Mouse (Mus musculus) CH12.LX (cell line): Measurements from ENCODE around the gene Krt84. TPM values are rescaled to one million over a fixed set of nuclear protein-coding genes. Genes with fewer than 3 reads are reported as not detected.

Experiments
- DNase-seq: peaks from one replicate; pipeline ENCODE4 v3.0.0-alpha.2; 2013; ENCODE audit errors: extremely low read depth
- H3K27ac ChIP-seq: 2 replicates; pipeline ENCODE4 v1.5.1; 2012; ENCODE audit warnings: low read depth, mild to moderate bottlenecking, control low read depth, moderate library complexity; ENCODE audit not compliant: insufficient read depth
- H3K27me3 ChIP-seq: replicated peaks from 2 replicates; pipeline ENCODE3; 2012; ENCODE audit warnings: inconsistent platforms
- H3K36me3 ChIP-seq, 2 experiments: replicated peaks in 1 of 2; 2 replicates each; pipeline versions ENCODE3 to v1.6.1; 2012; ENCODE audit warnings: inconsistent platforms in 1 of 2, low read length in 1 of 2, mild to moderate bottlenecking in 1 of 2, mixed read lengths in 1 of 2, moderate library complexity in 1 of 2; ENCODE audit not compliant: control insufficient read depth in 1 of 2, insufficient read depth in 1 of 2
- H3K4me1 ChIP-seq, 2 experiments: 2 replicates each; pipeline ENCODE4 v1.6.1; 2012; ENCODE audit warnings: inconsistent platforms in 1 of 2, moderate library complexity in 1 of 2; ENCODE audit not compliant: insufficient read depth in 2 of 2, control insufficient read depth in 1 of 2
- H3K4me2 ChIP-seq: 2 replicates; pipeline ENCODE4 v1.6.1; 2012; ENCODE audit warnings: low read depth, mild to moderate bottlenecking, control low read depth; ENCODE audit not compliant: poor library complexity, insufficient read depth, severe bottlenecking
- H3K4me3 ChIP-seq, 3 experiments: fragments of 150-350 bp in 1 of 3; sonication (generic) in 1 of 3; replicated peaks in 1 of 3; 2 replicates each; pipeline versions ENCODE3 to v1.5.1; 2011 to 2012; ENCODE audit warnings: low read depth in 2 of 3, low read length in 2 of 3, mild to moderate bottlenecking in 2 of 3, moderate library complexity in 2 of 3, control low read depth in 1 of 3, improper control_type of control experiment in 1 of 3, inconsistent platforms in 1 of 3, mixed read lengths in 1 of 3; ENCODE audit not compliant: poor library complexity in 1 of 3
- H3K79me2 ChIP-seq: replicated peaks from 2 replicates; pipeline ENCODE4 v1.6.1; 2012; ENCODE audit warnings: mild to moderate bottlenecking, moderate library complexity; ENCODE audit not compliant: control insufficient read depth, poor library complexity, insufficient read depth, severe bottlenecking; ENCODE audit errors: extremely low read depth
- H3K9ac ChIP-seq: 2 replicates; pipeline ENCODE4 v1.6.1; 2012; ENCODE audit warnings: low read depth, mild to moderate bottlenecking, control low read depth, moderate library complexity; ENCODE audit not compliant: insufficient read depth
- H3K9me3 ChIP-seq: replicated peaks from 2 replicates; pipeline ENCODE3; 2012; ENCODE audit warnings: low read length, inconsistent platforms, mixed read lengths
- BHLHE40 ChIP-seq: IDR thresholded peaks from 2 replicates; pipeline ENCODE4 v1.6.1; 2011; ENCODE audit warnings: mild to moderate bottlenecking, low read depth, low read length, improper control_type of control experiment
- CHD2 ChIP-seq: IDR thresholded peaks from 2 replicates; pipeline ENCODE4 v1.6.1; 2011; ENCODE audit warnings: low read length, improper control_type of control experiment
- E2F4 ChIP-seq: IDR thresholded peaks from 2 replicates; pipeline ENCODE4 v1.6.1; 2011; ENCODE audit warnings: low read depth, low read length, improper control_type of control experiment; ENCODE audit not compliant: insufficient replicate concordance
- GABPA ChIP-seq: IDR thresholded peaks from 2 replicates; pipeline ENCODE4 v1.6.1; 2012; ENCODE audit warnings: low read depth, low read length, improper control_type of control experiment, inconsistent platforms; ENCODE audit not compliant: insufficient replicate concordance
- IRF4 ChIP-seq: IDR thresholded peaks from 2 replicates; pipeline ENCODE4 v1.6.1; 2014; ENCODE audit warnings: low read depth, mild to moderate bottlenecking, inconsistent platforms, low read length, improper control_type of control experiment
- JUN ChIP-seq: IDR thresholded peaks from 2 replicates; pipeline ENCODE4 v1.6.1; 2011; ENCODE audit warnings: low read depth, mild to moderate bottlenecking, low read length, improper control_type of control experiment, moderate library complexity; ENCODE audit not compliant: insufficient read depth
- MAX ChIP-seq: IDR thresholded peaks from 2 replicates; pipeline ENCODE4 v1.6.1; 2011; ENCODE audit warnings: low read length, improper control_type of control experiment
- MAZ ChIP-seq: IDR thresholded peaks from 2 replicates; pipeline ENCODE4 v1.6.1; 2012; ENCODE audit warnings: low read depth, mild to moderate bottlenecking, inconsistent platforms, low read length, improper control_type of control experiment, moderate library complexity
- MXI1 ChIP-seq: IDR thresholded peaks from 2 replicates; pipeline ENCODE4 v1.6.1; 2011; ENCODE audit warnings: mild to moderate bottlenecking, low read depth, low read length, improper control_type of control experiment
- PAX5 ChIP-seq: IDR thresholded peaks from 2 replicates; pipeline ENCODE4 v1.6.1; 2012; ENCODE audit warnings: low read length, inconsistent platforms, mixed read lengths
- RAD21 ChIP-seq: IDR thresholded peaks from 2 replicates; pipeline ENCODE4 v1.6.1; 2011; ENCODE audit warnings: low read depth, mild to moderate bottlenecking, low read length, improper control_type of control experiment, moderate library complexity
- SMC3 ChIP-seq: IDR thresholded peaks from 2 replicates; pipeline ENCODE4 v1.6.1; 2011; ENCODE audit warnings: low read depth, low read length, improper control_type of control experiment
- TBP ChIP-seq: conservative IDR thresholded peaks from 2 replicates; pipeline ENCODE4 v1.6.1; 2011; ENCODE audit warnings: low read depth, low read length, improper control_type of control experiment
- UBTF ChIP-seq: IDR thresholded peaks from 2 replicates; pipeline ENCODE4 v1.6.1; 2012; ENCODE audit warnings: low read depth, mild to moderate bottlenecking, inconsistent platforms, low read length, improper control_type of control experiment, moderate library complexity
- USF1 ChIP-seq: IDR thresholded peaks from 2 replicates; pipeline ENCODE4 v1.6.1; 2014; ENCODE audit warnings: low read depth, mild to moderate bottlenecking, inconsistent platforms, low read length, improper control_type of control experiment
- USF2 ChIP-seq: conservative IDR thresholded peaks from 2 replicates; pipeline ENCODE4 v1.6.1; 2011; ENCODE audit warnings: low read depth, low read length, improper control_type of control experiment
- ZNF384 ChIP-seq: IDR thresholded peaks from 2 replicates; pipeline ENCODE4 v1.6.1; 2012; ENCODE audit warnings: low read depth, low read length, improper control_type of control experiment, inconsistent platforms
- dilution Hi-C: fragments of 300-500 bp; cut with MboI; formaldehyde crosslinking; loops from 2 replicates; pipeline ENCODE4 v1.14.3; 2020; ENCODE audit warnings: low sequenced_read_pairs; ENCODE audit not compliant: extremely low pct_unique_long_range_greater_than_20kb, extremely low pct_ligation_motif_present
- in situ Hi-C: fragments of 300-500 bp; cut with MboI; formaldehyde crosslinking; loops from 3 replicates; pipeline ENCODE4 v1.14.3; 2019; ENCODE audit warnings: low sequenced_read_pairs, low pct_ligation_motif_present, low pct_unique_long_range_greater_than_20kb, mixed read lengths
- polyA plus RNA-seq: library from polyadenylated mRNA; unstranded; fragments of >175 nt; gene quantifications from 2 replicates; pipeline ENCODE4 v1.2.1, GENCODE M21; 2012; ENCODE audit warnings: low read depth; ENCODE audit not compliant: insufficient read length
- total RNA-seq, 2 experiments: library from RNA; depleted of rRNA; stranded (reverse); fragments of 300-350 nt in 1 of 2; fragments of >200 nt in 1 of 2; gene quantifications; 2 replicates each; pipeline ENCODE4 v1.2.3; 2012 to 2014

Krt84 gene
- total and polyA plus RNA-seq, 3 experiments: not detected

GRCm38 (mm10) chr15:101536054-101536850 is 3.6 kb upstream of the Krt84 start:
- H3K27me3 ChIP-seq: peaks cover 92% of the 10 kb centered on the region
- no peak overlapping the region for H3K27ac ChIP-seq
- no peaks in the 10 kb centered on the region for H3K79me2 ChIP-seq
- no peak overlapping the region for H3K9ac ChIP-seq
- H3K4me1 ChIP-seq: no peaks in the 10 kb centered on the region
- DNase-seq: no peak
- TF ChIP-seq IRF4 (no peak), E2F4 (no peak), MAX (no peak)
- H3K36me3 ChIP-seq: no peaks in the 10 kb centered on the region
- in situ Hi-C loops (no loop called here), dilution Hi-C loops (no loop called here)
- H3K4me3 ChIP-seq: no peak overlapping the region
- no peak overlapping the region for H3K4me2 ChIP-seq
- no peaks in the 10 kb centered on the region for H3K9me3 ChIP-seq

GRCm38 (mm10) chr15:101522556-101523232 is 9.9 kb downstream of the Krt84 start:
- Histone ChIP-seq H3K9ac (no peak overlapping the region), H3K4me2 (no peak overlapping the region), H3K27ac (no peak overlapping the region), H3K27me3 (peaks cover 91% of the 10 kb centered on the region), H3K4me1 (no peaks in the 10 kb centered on the region), H3K4me3 (no peak overlapping the region), H3K79me2 (no peaks in the 10 kb centered on the region), H3K36me3 (no peaks in the 10 kb centered on the region), H3K9me3 (no peaks in the 10 kb centered on the region)
- in situ Hi-C loops (loop anchor here (10.0 kb wide), 1 partner anchor 452 kb away; no protein-coding TSS in a partner anchor), dilution Hi-C loops (no loop called here)
- DNase-seq: no peak
- TF ChIP-seq GABPA: no peak
- TF ChIP-seq TBP: no peak
- TF ChIP-seq BHLHE40: no peak
- no peak for TF ChIP-seq IRF4
- TF ChIP-seq MXI1: no peak
- no peak for TF ChIP-seq USF2
- TF ChIP-seq ZNF384: no peak
- TF ChIP-seq MAZ: no peak
- TF ChIP-seq CHD2: no peak
- TF ChIP-seq UBTF: no peak
- TF ChIP-seq SMC3: no peak
- no peak for TF ChIP-seq JUN
- TF ChIP-seq RAD21: no peak
- no peak for TF ChIP-seq PAX5
- no peak for TF ChIP-seq USF1
